17 mouse cellular contexts compared by ENCODE assay signal in the genomic region with DNA sequence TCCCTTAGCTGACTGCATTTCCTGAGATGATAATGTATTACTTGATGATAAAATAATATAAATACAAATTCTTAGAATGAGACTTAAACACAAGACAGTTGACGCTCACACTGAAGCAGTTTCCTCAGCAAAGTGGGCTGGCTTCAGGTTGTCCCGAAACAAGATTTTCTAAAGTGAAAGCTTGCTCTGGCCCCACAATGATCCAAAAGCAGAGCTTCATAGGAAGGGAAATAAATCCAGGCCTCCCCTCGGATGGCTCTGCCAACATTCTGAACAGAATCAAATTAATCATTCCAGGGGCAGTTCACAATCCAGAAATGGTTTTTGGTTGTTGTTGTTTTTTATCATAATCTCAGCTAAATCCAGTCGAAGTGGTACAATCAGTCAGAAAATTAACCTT.
"Had no signal": no experiment of that assay in that cellular context is flagged by ENCODE, and none has a peak within 500 bp of the region (broad histone marks: within the 10 kb centered on the region; RNA-seq: fewer than 3 reads in every experiment).

No protein-coding gene starts in this region.

- ATAC-seq: liver, postnatal 0 days; midbrain, embryonic 13.5 days had no signal

- DNase-seq: liver, embryonic 13.5 days; liver, postnatal 0 days; lung, postnatal 10 days; lung, postnatal 36 days; right cerebral cortex, postnatal 14 days; thymus, adult 2 months; thymus, postnatal 25 days; thymus, postnatal 4 days had no signal

- H3K4me1 ChIP-seq: liver, embryonic 13.5 days; liver, embryonic 15.5 days; megakaryocyte, embryonic 14.5 days; stomach, embryonic 15.5 days had no signal

- H3K27me3 ChIP-seq: liver, embryonic 13.5 days; liver, embryonic 15.5 days; megakaryocyte, embryonic 14.5 days; midbrain, embryonic 13.5 days; midbrain, embryonic 15.5 days; neural tube, embryonic 12.5 days; stomach, embryonic 15.5 days had no signal

- H3K9me3 ChIP-seq: liver, embryonic 13.5 days; liver, embryonic 15.5 days; midbrain, embryonic 13.5 days; midbrain, embryonic 15.5 days; stomach, embryonic 15.5 days had no signal

- H3K9ac ChIP-seq: liver, embryonic 13.5 days; liver, embryonic 15.5 days; liver, postnatal 0 days; midbrain, embryonic 13.5 days; midbrain, embryonic 15.5 days; neural tube, embryonic 12.5 days; stomach, embryonic 15.5 days had no signal

- H3K4me3 ChIP-seq: liver, embryonic 13.5 days; liver, embryonic 15.5 days; megakaryocyte, embryonic 14.5 days; midbrain, embryonic 13.5 days; midbrain, embryonic 15.5 days; neural tube, embryonic 12.5 days; stomach, embryonic 15.5 days had no signal

- H3K36me3 ChIP-seq: liver, embryonic 13.5 days; liver, embryonic 15.5 days; midbrain, embryonic 13.5 days; midbrain, embryonic 15.5 days; neural tube, embryonic 12.5 days; stomach, embryonic 15.5 days had no signal

- H3K4me2 ChIP-seq: liver, embryonic 13.5 days; liver, embryonic 15.5 days; midbrain, embryonic 11.5 days; midbrain, embryonic 13.5 days; midbrain, embryonic 15.5 days; neural tube, embryonic 12.5 days; stomach, embryonic 15.5 days had no signal

- H3K27ac ChIP-seq: liver, embryonic 13.5 days; liver, embryonic 15.5 days; macrophage; midbrain, embryonic 13.5 days; neural tube, embryonic 12.5 days; stomach, embryonic 15.5 days; stomach, postnatal 0 days had no signal
